Mouse (Mus musculus) midbrain, embryonic 11.5 days (tissue): ENCODE results near the gene Slc9a8. TPM values are rescaled to one million over a fixed set of nuclear protein-coding genes. Genes with fewer than 3 reads are reported as not detected.

ENCODE experiments used
- ATAC-seq: fragments of 200-750 bp; cut with Nextera tagmentation; 2 replicates; pipeline ENCODE4 v1.8.0; 2017; ENCODE audit warnings: moderate TSS enrichment, moderate library complexity; ENCODE audit not compliant: low FRiP score
- DNase-seq: peaks from one replicate; pipeline ENCODE4 v3.0.0; 2015; ENCODE audit warnings: low spot score; ENCODE audit errors: missing footprints
- H3K27ac ChIP-seq: fragments of 300-500 bp; sonication (generic); 2 replicates; pipeline ENCODE4 v1.5.1; 2014; ENCODE audit warnings: low read depth, low read length
- H3K27me3 ChIP-seq: fragments of 300-500 bp; sonication (generic); 2 replicates; pipeline ENCODE4 v1.6.1; 2014; ENCODE audit warnings: mild to moderate bottlenecking, low read length, moderate library complexity, mixed read lengths; ENCODE audit not compliant: control insufficient read depth, insufficient read depth
- H3K36me3 ChIP-seq: fragments of 300-500 bp; sonication (generic); 2 replicates; pipeline ENCODE4 v1.6.1; 2014; ENCODE audit warnings: mild to moderate bottlenecking, low read length, moderate library complexity, mixed read lengths; ENCODE audit not compliant: control insufficient read depth, insufficient read depth
- H3K4me1 ChIP-seq: fragments of 300-500 bp; sonication (generic); 2 replicates; pipeline ENCODE4 v1.6.1; 2014; ENCODE audit warnings: low read length; ENCODE audit not compliant: control insufficient read depth, insufficient read depth
- H3K4me2 ChIP-seq: fragments of 300-500 bp; sonication (generic); 2 replicates; pipeline ENCODE4 v1.6.1; 2014; ENCODE audit warnings: mild to moderate bottlenecking, moderate library complexity
- H3K4me3 ChIP-seq: fragments of 300-500 bp; sonication (generic); 2 replicates; pipeline ENCODE4 v1.5.1; 2014; ENCODE audit warnings: low read depth, low read length
- H3K9ac ChIP-seq: fragments of 300-500 bp; sonication (generic); 2 replicates; pipeline ENCODE4 v1.6.1; 2014; ENCODE audit warnings: low read length
- H3K9me3 ChIP-seq: fragments of 300-500 bp; sonication (generic); 2 replicates; pipeline ENCODE4 v1.6.1; 2016; ENCODE audit warnings: low read length; ENCODE audit not compliant: control insufficient read depth
- WGBS: fragments of 180-500 bp; shearing (Covaris S2); extraction: QIAGEN DNeasy Blood & Tissue Kit; methylation state at CpG from one replicate; pipeline ENCODE4 v1.1.7; 2014; 5-methylcytosine and 5-hydroxymethylcytosine counted together
- polyA plus RNA-seq: library from polyadenylated mRNA; unstranded; fragments of >200 nt; fragmentation: Nextera tagmentation; extraction: Ambion mirVana; gene quantifications from 2 replicates; pipeline ENCODE4 v1.2.1, GENCODE M21; 2014

Slc9a8 gene
- polyA plus RNA-seq, 1 experiment from 2014 or later: 15.1 TPM

- Histone ChIP-seq H3K27me3 (no peaks in the 10 kb centered on the region), H3K4me3 (no peak overlapping the region), H3K36me3 (0 out of 2 replicates have a peak, but pooled peaks cover 2% of the 10 kb centered on the region), H3K27ac (no peak overlapping the region), H3K4me1 (no peaks in the 10 kb centered on the region), H3K9me3 (no peaks in the 10 kb centered on the region), H3K4me2 (no peak overlapping the region), H3K9ac (no peak overlapping the region)
- no peak for DNase-seq
- 94% methylated on average over 6 of the region's 6 CpGs for WGBS
- no peak for ATAC-seq
These were observed 13.1 kb downstream of the Slc9a8 start for GRCm38 (mm10) chr2:167434570-167434969.

GRCm38 (mm10) chr2:167435631-167436030 is 14.1 kb downstream of the Slc9a8 start:
- H3K4me2 ChIP-seq: no peak overlapping the region
- no peak overlapping the region for H3K27ac ChIP-seq
- no peaks in the 10 kb centered on the region for H3K27me3 ChIP-seq
- H3K9me3 ChIP-seq: no peaks in the 10 kb centered on the region
- DNase-seq: no peak
- H3K4me1 ChIP-seq: no peaks in the 10 kb centered on the region
- H3K36me3 ChIP-seq: 0 out of 2 replicates have a peak, but pooled peaks cover 2% of the 10 kb centered on the region
- no peak overlapping the region for H3K4me3 ChIP-seq
- no peak overlapping the region for H3K9ac ChIP-seq
- 96% methylated on average over 2 of the region's 2 CpGs for WGBS
- no peak for ATAC-seq

- Histone ChIP-seq H3K4me1 (no peaks in the 10 kb centered on the region), H3K36me3 (peaks cover 4% of the 10 kb centered on the region; the same call in 1 of the 2 replicates), H3K4me3 (no peak overlapping the region), H3K4me2 (no peak overlapping the region), H3K9me3 (no peaks in the 10 kb centered on the region), H3K27ac (no peak overlapping the region), H3K9ac (no peak overlapping the region), H3K27me3 (no peaks in the 10 kb centered on the region)
- ATAC-seq (no peak), DNase-seq (no peak)
- WGBS: 90% methylated on average over 5 of the region's 5 CpGs
These were observed 14.9 kb downstream of the Slc9a8 start for GRCm38 (mm10) chr2:167436371-167436770.

DNA sequence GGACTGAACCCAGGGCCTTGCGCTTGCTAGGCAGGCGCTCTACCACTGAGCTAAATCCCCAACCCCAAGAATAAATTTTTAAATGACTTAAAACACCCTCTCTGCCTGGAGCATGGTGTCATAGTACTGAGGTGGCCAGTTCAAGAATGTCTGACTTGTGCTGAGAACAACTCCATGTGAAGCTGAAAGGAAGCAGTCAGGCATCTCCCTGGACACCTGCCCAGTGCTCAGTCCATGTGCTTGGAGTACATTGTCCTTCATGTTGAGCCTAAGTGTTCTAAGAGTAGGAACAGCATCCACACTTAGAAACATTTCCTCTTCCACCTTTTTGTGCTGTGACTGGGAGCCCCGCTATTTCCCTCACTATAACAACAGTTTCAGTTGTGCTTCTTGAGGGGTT is 17.9 kb downstream of the Slc9a8 start:
- Histone ChIP-seq H3K27ac (no peak overlapping the region), H3K9ac (no peak overlapping the region), H3K36me3 (peaks cover 7% of the 10 kb centered on the region; the same call in 1 of the 2 replicates), H3K27me3 (no peaks in the 10 kb centered on the region), H3K4me1 (no peaks in the 10 kb centered on the region), H3K4me2 (no peak overlapping the region), H3K9me3 (no peaks in the 10 kb centered on the region), H3K4me3 (no peak overlapping the region)
- 100% methylated on average over 3 of the region's 3 CpGs for WGBS
- ATAC-seq: no peak
- no peak for DNase-seq

GRCm38 (mm10) chr2:167443411-167444193 is 22.1 kb downstream of the Slc9a8 start:
- DNase-seq: no peak
- no peak overlapping the region for H3K9ac ChIP-seq
- H3K4me1 ChIP-seq: no peaks in the 10 kb centered on the region
- H3K27me3 ChIP-seq: no peaks in the 10 kb centered on the region
- no peak for ATAC-seq
- 98% methylated on average over 4 of the region's 4 CpGs for WGBS
- no peak overlapping the region for H3K27ac ChIP-seq
- peaks cover 5% of the 10 kb centered on the region; the same call in 1 of the 2 replicates for H3K36me3 ChIP-seq
- no peak overlapping the region for H3K4me2 ChIP-seq
- no peaks in the 10 kb centered on the region for H3K9me3 ChIP-seq
- no peak overlapping the region for H3K4me3 ChIP-seq

DNA sequence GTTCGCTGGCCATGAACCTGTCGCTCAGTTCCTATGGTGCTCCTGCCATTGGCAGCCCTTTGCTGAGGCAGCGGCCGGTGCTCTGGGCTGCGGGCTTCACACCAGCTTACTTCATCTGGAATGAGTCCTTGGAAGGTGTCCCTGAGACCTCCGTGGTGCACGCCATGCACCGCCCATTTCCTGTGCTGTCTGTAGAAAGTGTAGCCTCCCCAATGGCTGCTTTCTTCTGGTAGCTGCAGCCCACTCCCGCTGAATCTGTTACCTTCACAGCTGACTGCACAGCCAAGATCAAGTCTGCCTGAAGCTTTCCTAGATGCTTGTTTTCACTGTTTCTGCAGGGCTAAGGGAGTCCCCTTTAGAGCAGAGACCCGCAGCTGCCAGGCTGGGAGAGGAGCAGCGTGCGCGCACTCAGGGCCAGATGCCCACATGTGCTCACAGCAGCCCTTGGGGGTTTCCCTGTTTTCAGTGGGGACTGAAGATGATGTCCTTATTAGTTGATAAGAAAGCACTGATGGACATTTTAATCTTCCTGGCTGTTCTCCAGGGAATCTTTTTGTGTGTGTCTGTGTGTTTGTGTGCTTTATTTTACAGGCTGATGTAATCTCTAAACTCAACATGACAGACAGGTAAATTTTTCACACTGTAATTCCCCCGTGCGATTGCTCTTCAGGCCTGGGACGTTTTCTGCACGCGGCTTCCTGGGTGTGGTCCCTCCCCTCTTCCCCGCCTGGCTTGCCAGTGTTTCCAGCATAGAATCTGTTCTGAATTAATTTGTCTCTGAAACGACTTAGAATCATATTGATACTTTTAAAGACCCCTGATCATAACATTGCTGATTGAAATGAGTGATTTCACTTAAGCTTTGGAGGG is 24.6 kb downstream of the Slc9a8 start:
- 87% methylated on average over 20 of the region's 20 CpGs for WGBS
- Histone ChIP-seq H3K4me2 (no peak overlapping the region), H3K9ac (no peak overlapping the region), H3K27me3 (no peaks in the 10 kb centered on the region), H3K4me3 (no peak overlapping the region), H3K4me1 (no peaks in the 10 kb centered on the region), H3K36me3 (peaks cover 6% of the 10 kb centered on the region; the same call in 1 of the 2 replicates), H3K9me3 (no peaks in the 10 kb centered on the region), H3K27ac (no peak overlapping the region)
- DNase-seq (no peak), ATAC-seq (no peak)

DNA sequence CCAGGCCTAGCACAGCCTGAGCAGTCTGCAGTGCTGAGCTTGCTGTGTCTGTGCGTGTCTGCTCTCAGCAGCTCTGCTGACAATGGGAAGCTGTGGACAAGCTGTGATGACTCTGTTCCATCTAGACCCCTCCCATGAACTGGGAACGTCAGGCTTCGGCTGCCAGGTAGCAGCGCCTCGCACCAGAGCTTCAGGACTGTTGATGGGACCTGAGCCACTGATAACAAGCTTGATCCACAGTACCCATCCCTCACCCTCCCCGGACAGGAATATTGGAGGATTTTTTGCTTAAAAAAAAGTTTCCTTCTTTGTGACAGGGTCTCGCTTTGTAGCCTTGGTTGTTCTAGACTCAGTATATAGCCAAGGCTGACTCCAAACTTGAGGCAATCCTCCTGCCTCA is 25.7 kb downstream of the Slc9a8 start:
- Histone ChIP-seq H3K36me3 (0 out of 2 replicates have a peak, but pooled peaks cover 4% of the 10 kb centered on the region), H3K27ac (no peak overlapping the region), H3K9ac (no peak overlapping the region), H3K27me3 (no peaks in the 10 kb centered on the region), H3K9me3 (no peaks in the 10 kb centered on the region), H3K4me1 (no peaks in the 10 kb centered on the region), H3K4me2 (no peak overlapping the region), H3K4me3 (no peak overlapping the region)
- ATAC-seq: no peak
- no peak for DNase-seq
- WGBS: 90% methylated on average over 7 of the region's 7 CpGs

DNA sequence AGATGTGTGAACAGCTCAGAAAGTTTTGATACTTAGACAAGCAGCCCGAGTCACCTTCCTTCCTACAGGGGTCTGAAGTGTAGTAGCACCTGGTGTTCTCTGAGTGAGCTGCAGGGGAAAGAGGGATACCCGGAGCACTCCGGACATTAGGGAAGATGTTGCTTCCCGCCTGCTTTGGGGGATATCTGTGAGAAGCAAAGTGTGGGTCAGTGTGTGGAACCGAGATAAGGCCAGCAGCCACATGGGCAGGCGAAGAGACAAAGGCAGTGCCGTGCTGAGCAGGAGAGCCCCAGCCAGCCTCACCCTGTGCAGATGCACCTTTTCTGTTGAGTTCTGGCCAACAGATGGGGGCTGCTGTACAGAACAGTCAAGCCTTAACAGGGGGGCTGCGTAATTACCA is 26.1 kb downstream of the Slc9a8 start:
- no peaks in the 10 kb centered on the region for H3K9me3 ChIP-seq
- no peak overlapping the region for H3K4me3 ChIP-seq
- 90% methylated on average over 8 of the region's 8 CpGs for WGBS
- 0 out of 2 replicates have a peak, but pooled peaks cover 4% of the 10 kb centered on the region for H3K36me3 ChIP-seq
- no peaks in the 10 kb centered on the region for H3K4me1 ChIP-seq
- no peak overlapping the region for H3K4me2 ChIP-seq
- no peak overlapping the region for H3K9ac ChIP-seq
- no peaks in the 10 kb centered on the region for H3K27me3 ChIP-seq
- DNase-seq: no peak
- H3K27ac ChIP-seq: no peak overlapping the region
- no peak for ATAC-seq
